Mouse (Mus musculus): ENCODE measurements around the gene Vwc2l.

The Vwc2l gene

DNA sequence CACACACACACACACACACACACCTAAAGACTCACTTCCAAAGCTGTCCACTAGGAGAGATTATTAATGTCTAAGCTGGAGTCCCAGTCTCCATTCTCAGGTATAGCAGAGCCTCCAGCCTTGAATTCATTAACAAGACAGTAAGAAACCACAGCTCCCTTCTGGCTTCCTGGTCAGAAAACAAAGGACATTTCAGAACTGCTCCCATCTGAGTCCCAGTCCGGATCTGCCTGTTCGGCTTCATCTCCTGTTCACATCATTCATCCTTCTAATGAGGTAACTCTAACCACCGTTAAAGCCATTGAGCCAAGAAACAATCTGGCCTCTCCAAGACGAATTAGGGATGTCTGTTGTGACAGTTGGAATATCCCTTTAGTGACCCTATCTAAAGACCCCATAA is 185.7 kb downstream of the Vwc2l start:
- no peak for DNase-seq (ENCODE audit: low spot score in 2 of 2)

- DNase-seq (ENCODE audit: low spot score in 2 of 2): no peak
These were observed 187.6 kb downstream of the Vwc2l start for GRCm38 (mm10) chr1:70913071-70913470.

DNA sequence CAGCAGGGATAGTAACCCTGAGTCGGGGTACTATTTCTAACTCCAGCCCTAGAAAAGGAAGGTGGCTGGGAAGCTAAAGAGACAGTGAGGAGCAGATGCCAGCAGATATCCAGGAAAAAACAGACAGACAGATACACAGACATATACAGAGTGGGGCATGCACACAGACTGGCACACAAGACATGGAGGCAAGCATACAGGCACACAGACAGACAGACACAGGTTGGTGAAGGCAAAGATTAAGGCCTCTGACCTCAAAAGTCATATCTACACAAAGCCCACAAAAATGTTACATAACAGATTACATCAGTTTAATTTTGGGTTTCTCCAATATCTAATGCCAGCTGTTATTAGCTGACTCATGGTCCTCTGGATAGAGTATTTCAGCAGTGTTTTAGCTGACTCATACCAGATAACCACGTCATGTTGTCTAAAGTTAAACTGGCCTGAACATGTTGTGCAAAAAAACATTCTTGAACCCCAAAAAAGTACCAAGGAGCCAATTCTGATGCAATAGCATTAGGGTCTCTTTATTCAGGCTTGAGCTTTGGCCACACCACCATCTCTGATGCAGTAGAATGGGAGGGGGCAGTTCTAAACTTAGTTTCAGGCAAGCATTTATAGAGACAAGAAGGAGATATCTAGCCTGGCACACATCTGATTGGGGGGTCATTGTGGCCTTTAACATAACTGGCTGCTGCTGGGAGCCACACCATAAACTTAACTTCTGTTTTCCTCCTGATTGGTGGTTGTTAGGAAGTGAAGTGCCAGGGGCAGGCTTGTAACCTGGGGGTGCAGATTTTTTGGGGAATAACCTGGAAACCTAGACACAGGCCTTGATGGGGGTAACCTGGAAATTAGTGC is 192.9 kb downstream of the Vwc2l start:
- DNase-seq (ENCODE audit: low spot score in 2 of 2): no peak

- DNase-seq (ENCODE audit: low spot score in 2 of 2): no peak
These were observed 207.5 kb downstream of the Vwc2l start for GRCm38 (mm10) chr1:70933016-70933415.

Measured in heart, adult 9 months (tissue).